In genomic region chr6:137704300-137704939, GRCm38 (mm10) we compare ENCODE assay signal across 8 mouse cellular contexts. TPM values are rescaled to one million over a fixed set of nuclear protein-coding genes. Genes with fewer than 3 reads are reported as not detected.
DNase-seq lines count a peak whose midpoint lies in the region; ATAC-seq lines count a peak whose summit lies in the region.

No protein-coding gene starts in this region.

- H3K4me3 ChIP-seq in heart, embryonic 14.5 days (ENCODE audit: control insufficient read depth in 1 of 2, insufficient read depth in 1 of 2, low read depth in 1 of 2, low read length in 2 of 2), result no peak overlapping the region
- H3K4me3 ChIP-seq in stomach, embryonic 16.5 days (replicated peaks; ENCODE audit: low read length), result no peak overlapping the region

- peak; percentile 4 for DNase-seq in thymus, postnatal 14 days
- no peak for DNase-seq in thymus, adult 18-20 months
- DNase-seq in kidney, postnatal 36 days, result peak; percentile 36 to 38
- DNase-seq in cerebellum, postnatal 36 days, result no peak
- no peak for DNase-seq in spleen, adult 18-20 months
- DNase-seq in adrenal gland, adult 2 months, result no peak

- ATAC-seq in heart, embryonic 14.5 days (ENCODE audit: insufficient number of reproducible peaks, insufficient read depth, low FRiP score, low read depth), result peak; percentile 81
- peak; percentile 63 for ATAC-seq in stomach, embryonic 16.5 days (ENCODE audit: insufficient read depth, low FRiP score)

- no peaks in the 10 kb centered on the region for H3K36me3 ChIP-seq in heart, embryonic 14.5 days (ENCODE audit: control insufficient read depth, insufficient read depth, low read length)
- no peaks in the 10 kb centered on the region for H3K36me3 ChIP-seq in stomach, embryonic 16.5 days (ENCODE audit: control insufficient read depth, insufficient read depth, low read length)

- peak overlapping the region; percentile 31 for H3K4me2 ChIP-seq in heart, embryonic 14.5 days (ENCODE audit: low read length)
- no peak overlapping the region for H3K4me2 ChIP-seq in stomach, embryonic 16.5 days (ENCODE audit: low read depth, low read length)

- H3K9ac ChIP-seq in heart, embryonic 14.5 days (ENCODE audit: low read length), result no peak overlapping the region
- no peak overlapping the region for H3K9ac ChIP-seq in stomach, embryonic 16.5 days (ENCODE audit: low read length)

- peak overlapping the region; percentile 73 to 84 for H3K27ac ChIP-seq in heart, embryonic 14.5 days (replicated peaks in 1 of 2; ENCODE audit: control insufficient read depth in 1 of 2, insufficient read depth in 1 of 2, low read depth in 2 of 2, low read length in 2 of 2)
- peak overlapping the region; percentile 33; the same call in 1 of the 2 replicates for H3K27ac ChIP-seq in stomach, embryonic 16.5 days (ENCODE audit: low read length)

- H3K4me1 ChIP-seq in heart, embryonic 14.5 days (ENCODE audit: control insufficient read depth in 2 of 2, insufficient read depth in 2 of 2, low read length in 2 of 2), result peaks cover 6 to 18% of the 10 kb centered on the region in 2 experiments
- H3K4me1 ChIP-seq in stomach, embryonic 16.5 days (ENCODE audit: control insufficient read depth, insufficient read depth, low read length), result peaks cover 8% of the 10 kb centered on the region; the same call in 1 of the 2 replicates

- H3K27me3 ChIP-seq in heart, embryonic 14.5 days (ENCODE audit: control insufficient read depth, insufficient read depth, low read length), result no peaks in the 10 kb centered on the region
- H3K27me3 ChIP-seq in stomach, embryonic 16.5 days (ENCODE audit: control insufficient read depth, insufficient read depth, low read length), result no peaks in the 10 kb centered on the region

- no peaks in the 10 kb centered on the region for H3K9me3 ChIP-seq in heart, embryonic 14.5 days (ENCODE audit: control insufficient read depth, low read length)
- H3K9me3 ChIP-seq in stomach, embryonic 16.5 days (replicated peaks; ENCODE audit: control insufficient read depth, low read length), result no peaks in the 10 kb centered on the region

- 35% methylated on average over 25 of the region's 25 CpGs for WGBS in heart, embryonic 14.5 days
- 62% methylated on average over 25 of the region's 25 CpGs for WGBS in stomach, embryonic 16.5 days

RNA-seq across cellular contexts. Expression of gene Strap, which starts 30.5 kb away (rescaled TPM):
- polyA plus RNA-seq in heart, embryonic 14.5 days (2014; fragmentation: Nextera tagmentation; extraction: Ambion mirVana), result 123 TPM in 2 replicates
- polyA plus RNA-seq in stomach, embryonic 16.5 days (2015; fragmentation: Nextera tagmentation; extraction: Ambion mirVana), result 123 and 131 TPM in 2 replicates
- total RNA-seq in adrenal gland, adult 2 months (2021), result 100 to 1,000 TPM; 110 to 143 TPM
- polyA plus RNA-seq in adrenal gland, adult 2 months (2012; rRNA removed), result 78.8 and 79.6 TPM in 2 replicates

RNA-seq across cellular contexts. Expression of gene Eps8, which starts 49.7 kb away (rescaled TPM):
- polyA plus RNA-seq in heart, embryonic 14.5 days (2014; fragmentation: Nextera tagmentation; extraction: Ambion mirVana), result 33.1 and 33.9 TPM in 2 replicates
- 33.4 and 37.9 TPM in 2 replicates for polyA plus RNA-seq in stomach, embryonic 16.5 days (2015; fragmentation: Nextera tagmentation; extraction: Ambion mirVana)
- total RNA-seq in adrenal gland, adult 2 months (2021), result 10 to 100 TPM; 18.8 to 51.5 TPM
- 10.6 and 22.1 TPM in 2 replicates for polyA plus RNA-seq in adrenal gland, adult 2 months (2012; rRNA removed)

RNA-seq across cellular contexts. Expression of gene Dera, which starts 49.9 kb away (rescaled TPM):
- 43.6 and 46.3 TPM in 2 replicates for polyA plus RNA-seq in heart, embryonic 14.5 days (2014; fragmentation: Nextera tagmentation; extraction: Ambion mirVana)
- polyA plus RNA-seq in stomach, embryonic 16.5 days (2015; fragmentation: Nextera tagmentation; extraction: Ambion mirVana), result 65.5 and 66.0 TPM in 2 replicates
- total RNA-seq in adrenal gland, adult 2 months (2021), result 10 to 100 TPM; 12.6 to 22.5 TPM
- 4.1 and 5.1 TPM in 2 replicates for polyA plus RNA-seq in adrenal gland, adult 2 months (2012; rRNA removed)

Comparison
In these comparisons a context has a peak if more than half of its experiments do, and no peak if none do; other contexts are left out.
1. DNase-seq: peak in thymus, postnatal 14 days (single experiment) and kidney, postnatal 36 days (2 of 2); none in thymus, adult 18-20 months (0 of 2), cerebellum, postnatal 36 days (0 of 2), spleen, adult 18-20 months (0 of 2) and adrenal gland, adult 2 months (single experiment).